Mouse (Mus musculus) limb, embryonic 14.5 days (tissue): ENCODE data around the gene Ccdc88c. TPM values are rescaled to one million over a fixed set of nuclear protein-coding genes. Genes with fewer than 3 reads are reported as not detected.

ENCODE experiments used
- ATAC-seq: fragments of 200-750 bp; cut with Nextera tagmentation; 2 replicates; pipeline ENCODE4 v1.8.0; 2017; ENCODE audit warnings: low read depth, moderate number of reproducible peaks, moderate TSS enrichment; ENCODE audit not compliant: low FRiP score
- DNase-seq: peaks from one replicate; pipeline ENCODE4 v3.0.0-alpha.2; 2015; ENCODE audit warnings: low spot score
- H3K27ac ChIP-seq: fragments of 300-500 bp; sonication (generic); replicated peaks from 2 replicates; pipeline ENCODE4 v1.5.1; 2014; ENCODE audit warnings: low read depth, mild to moderate bottlenecking, low read length, moderate library complexity, mixed read lengths
- H3K27me3 ChIP-seq: fragments of 300-500 bp; sonication (generic); 2 replicates; pipeline ENCODE4 v1.6.1; 2014; ENCODE audit warnings: low read length, mixed read lengths; ENCODE audit not compliant: control insufficient read depth, insufficient read depth
- H3K36me3 ChIP-seq: fragments of 300-500 bp; sonication (generic); 2 replicates; pipeline ENCODE4 v1.6.1; 2014; ENCODE audit warnings: mild to moderate bottlenecking, low read length, moderate library complexity, mixed read lengths; ENCODE audit not compliant: control insufficient read depth, insufficient read depth
- H3K4me1 ChIP-seq: fragments of 300-500 bp; sonication (generic); 2 replicates; pipeline ENCODE4 v1.6.1; 2014; ENCODE audit warnings: antibody characterized with exemption, low read length, mixed read lengths; ENCODE audit not compliant: control insufficient read depth, insufficient read depth
- H3K4me2 ChIP-seq: fragments of 300-500 bp; sonication (generic); replicated peaks from 2 replicates; pipeline ENCODE4 v1.6.1; 2014; ENCODE audit warnings: low read depth, mild to moderate bottlenecking, low read length, moderate library complexity; ENCODE audit not compliant: severe bottlenecking
- H3K4me3 ChIP-seq: fragments of 300-500 bp; sonication (generic); replicated peaks from 2 replicates; pipeline ENCODE4 v1.5.1; 2014; ENCODE audit warnings: low read length
- H3K9ac ChIP-seq: fragments of 300-500 bp; sonication (generic); 2 replicates; pipeline ENCODE4 v1.6.1; 2014; ENCODE audit warnings: mild to moderate bottlenecking, low read depth, low read length, moderate library complexity; ENCODE audit not compliant: severe bottlenecking
- H3K9me3 ChIP-seq: fragments of 300-500 bp; sonication (generic); 2 replicates; pipeline ENCODE4 v1.6.1; 2016; ENCODE audit warnings: low read length; ENCODE audit not compliant: control insufficient read depth
- POLR2A ChIP-seq: fragments of 200-500 bp; IDR thresholded peaks from 2 replicates; pipeline ENCODE4 v1.8.0; 2012; ENCODE audit warnings: inconsistent platforms, mild to moderate bottlenecking, moderate library complexity, borderline replicate concordance; ENCODE audit not compliant: insufficient read depth, insufficient read length; ENCODE audit errors: extremely low read depth
- WGBS: fragments of 180-500 bp; shearing (Covaris S2); extraction: QIAGEN DNeasy Blood & Tissue Kit; methylation state at CpG from one replicate; pipeline ENCODE4 v1.1.7; 2014; 5-methylcytosine and 5-hydroxymethylcytosine counted together
- polyA plus RNA-seq, 2 experiments: library from polyadenylated mRNA; depleted of rRNA in 1 of 2; stranded (reverse) in 1 of 2; unstranded in 1 of 2; fragments of >200 nt; fragmentation: Nextera tagmentation in 1 of 2; extraction: Ambion mirVana in 1 of 2; gene quantifications; 2 replicates each; pipeline versions ENCODE4 v1.2.1 to v1.2.3; 2012 to 2014

The Ccdc88c gene
- polyA plus RNA-seq, 2 experiments, result 5.2 to 6.5 TPM

GRCm38 (mm10) chr12:100925644-100926619 lies 102.9 kb downstream of the Ccdc88c start:
- no peaks in the 10 kb centered on the region for H3K27me3 ChIP-seq
- H3K36me3 ChIP-seq, result peaks cover 4% of the 10 kb centered on the region; the same call in 1 of the 2 replicates
- no peak overlapping the region for H3K27ac ChIP-seq
- 67% methylated on average over 14 of the region's 14 CpGs for WGBS
- TF ChIP-seq POLR2A, result no peak
- ATAC-seq (peak; percentile 62), DNase-seq (peak; percentile 91)
- no peak overlapping the region for H3K4me3 ChIP-seq
- H3K9me3 ChIP-seq, result no peaks in the 10 kb centered on the region
- H3K9ac ChIP-seq, result no peak overlapping the region
- no peak overlapping the region for H3K4me2 ChIP-seq
- no peaks in the 10 kb centered on the region for H3K4me1 ChIP-seq

GRCm38 (mm10) chr12:100924646-100925339 lies 104.1 kb downstream of the Ccdc88c start:
- H3K36me3 ChIP-seq, result peaks cover 4% of the 10 kb centered on the region; the same call in 1 of the 2 replicates
- DNase-seq (no peak), ATAC-seq (no peak)
- no peak overlapping the region for H3K9ac ChIP-seq
- no peaks in the 10 kb centered on the region for H3K27me3 ChIP-seq
- no peaks in the 10 kb centered on the region for H3K4me1 ChIP-seq
- H3K9me3 ChIP-seq, result no peaks in the 10 kb centered on the region
- no peak overlapping the region for H3K4me2 ChIP-seq
- no peak for TF ChIP-seq POLR2A
- WGBS, result 79% methylated on average over 15 of the region's 15 CpGs
- no peak overlapping the region for H3K4me3 ChIP-seq
- H3K27ac ChIP-seq, result no peak overlapping the region

- no peaks in the 10 kb centered on the region for H3K36me3 ChIP-seq
- ATAC-seq (no peak), DNase-seq (no peak)
- no peak overlapping the region for H3K27ac ChIP-seq
- peaks cover 18% of the 10 kb centered on the region; the same call in 1 of the 2 replicates for H3K27me3 ChIP-seq
- H3K4me3 ChIP-seq, result no peak overlapping the region
- H3K9me3 ChIP-seq, result no peaks in the 10 kb centered on the region
- 58% methylated on average over 12 of the region's 12 CpGs for WGBS
- no peak for TF ChIP-seq POLR2A
- no peak overlapping the region for H3K4me2 ChIP-seq
- H3K9ac ChIP-seq, result no peak overlapping the region
- peaks cover 2% of the 10 kb centered on the region; the same call in 1 of the 2 replicates for H3K4me1 ChIP-seq
Measured at GRCm38 (mm10) chr12:100910731-100911130, 118.1 kb downstream of the Ccdc88c start.

GRCm38 (mm10) chr12:100909765-100910164 lies 119.1 kb downstream of the Ccdc88c start:
- H3K27me3 ChIP-seq, result peaks cover 18% of the 10 kb centered on the region; the same call in 1 of the 2 replicates
- no peak for TF ChIP-seq POLR2A
- no peaks in the 10 kb centered on the region for H3K36me3 ChIP-seq
- no peak overlapping the region for H3K4me3 ChIP-seq
- H3K27ac ChIP-seq, result no peak overlapping the region
- ATAC-seq (no peak), DNase-seq (no peak)
- 55% methylated on average over 6 of the region's 6 CpGs for WGBS
- H3K4me1 ChIP-seq, result peaks cover 2% of the 10 kb centered on the region; the same call in 1 of the 2 replicates
- no peak overlapping the region for H3K9ac ChIP-seq
- no peak overlapping the region for H3K4me2 ChIP-seq
- no peaks in the 10 kb centered on the region for H3K9me3 ChIP-seq
